13 mouse cellular contexts compared by ENCODE assay signal in genomic region chr9:13466351-13466750, GRCm38 (mm10). TPM values are rescaled to one million over a fixed set of nuclear protein-coding genes. Genes with fewer than 3 reads are reported as not detected.
DNase-seq lines count a peak whose midpoint lies in the region; ATAC-seq and TF ChIP-seq lines count a peak whose summit lies in the region.
"Had no signal": no experiment of that assay in that cellular context is flagged by ENCODE, and none has a peak within 500 bp of the region (broad histone marks: within the 10 kb centered on the region; RNA-seq: fewer than 3 reads in every experiment).

No protein-coding gene starts in this region.

- H3K36me3 ChIP-seq in liver, adult 2 months (ENCODE audit: control insufficient read depth, insufficient read depth, low read length) = no peaks in the 10 kb centered on the region
- H3K36me3 ChIP-seq: midbrain, embryonic 12.5 days had no signal

- no peaks in the 10 kb centered on the region for H3K79me2 ChIP-seq in liver, adult 2 months (ENCODE audit: control insufficient read depth, insufficient read depth, low read length)

- ATAC-seq in megakaryocyte, adult 5-6 weeks (ENCODE audit: poor library complexity, severe bottlenecking) = peak; percentile 89
- ATAC-seq: forebrain, postnatal 0 days had no signal

- no peak overlapping the region for H3K4me3 ChIP-seq in liver, adult 2 months (ENCODE audit: insufficient read depth, low read depth, low read length)
- H3K4me3 ChIP-seq: midbrain, embryonic 12.5 days had no signal

- H3K9ac ChIP-seq in liver, adult 2 months (ENCODE audit: low read depth, low read length) = no peak overlapping the region
- H3K9ac ChIP-seq: forebrain, postnatal 0 days; midbrain, embryonic 12.5 days had no signal

- H3K4me1 ChIP-seq in liver, adult 2 months (ENCODE audit: control insufficient read depth, insufficient read depth, low read length) = peaks cover 16% of the 10 kb centered on the region

- 73% methylated on average over 4 of the region's 4 CpGs for WGBS in liver, adult 2 months

- no peak for TF ChIP-seq POLR2A in liver, adult 2 months (IDR thresholded peaks at IDR 0.05; ENCODE audit: extremely low read depth, insufficient read depth, low read length)

- peak overlapping the region; percentile 46 for H3K27ac ChIP-seq in liver, adult 2 months (replicated peaks; ENCODE audit: insufficient read depth, low read depth, low read length)
- H3K27ac ChIP-seq: midbrain, embryonic 12.5 days had no signal

- no peak for TF ChIP-seq CTCF in liver, adult 2 months (IDR thresholded peaks at IDR 0.05; ENCODE audit: low read depth, low read length)

- DNase-seq in liver, adult 2 months (ENCODE audit: extremely low read depth, low read depth, low spot score) = peak; percentile 31
- no peak for DNase-seq in liver
- peak; percentile 41 to 58 for DNase-seq in heart, adult 9 months (ENCODE audit: low spot score in 2 of 2)
- peak; percentile 64 for DNase-seq in thymus, postnatal 25 days
- DNase-seq in gastrocnemius, adult 18-20 months (ENCODE audit: low spot score) = no peak
- DNase-seq in right cerebral cortex, adult 2 months (ENCODE audit: low spot score in 2 of 2) = no peak
- no peak for DNase-seq in urinary bladder, postnatal 36 days (ENCODE audit: low spot score in 2 of 2)
- DNase-seq: cerebellum, adult 11 months; forebrain, postnatal 0 days; layer of hippocampus, postnatal 36 days; right cerebral cortex, postnatal 25 days had no signal

- H3K27me3 ChIP-seq in liver, adult 2 months (ENCODE audit: control insufficient read depth, insufficient read depth, low read length) = no peaks in the 10 kb centered on the region
- H3K27me3 ChIP-seq: midbrain, embryonic 12.5 days had no signal

RNA-seq across cellular contexts. Expression of gene Gm17571, which starts 19.8 kb away (rescaled TPM):
- total RNA-seq in liver, adult 2 months (2014; rRNA removed) = not detected in 2 replicates
- not detected in 2 replicates for polyA plus RNA-seq in liver, adult 2 months (2012; rRNA removed)
- total RNA-seq in megakaryocyte, adult 5-6 weeks (2015) = not detected in 2 replicates
- total RNA-seq in megakaryocyte, adult 5-6 weeks (2017) = not detected in 2 replicates
- total RNA-seq in gastrocnemius, adult 18-20 months (2021) = not detected
- total RNA-seq: forebrain, postnatal 0 days; layer of hippocampus, postnatal 36 days had no signal
- polyA plus RNA-seq: forebrain, postnatal 0 days; midbrain, embryonic 12.5 days had no signal

Comparison
In these comparisons a context has a peak if more than half of its experiments do, and no peak if none do; other contexts are left out.
1. DNase-seq: peak in liver, adult 2 months (single experiment), heart, adult 9 months (2 of 2) and thymus, postnatal 25 days (single experiment); none in liver (single experiment), gastrocnemius, adult 18-20 months (single experiment), right cerebral cortex, adult 2 months (0 of 2) and urinary bladder, postnatal 36 days (0 of 2).